Mouse (Mus musculus): ENCODE measurements at regions not wholly inside any gene's neighbourhood (a gene's known extent, or its start where the extent isn't known, plus 50 kb on each side); places are given as distances from the start of the nearest gene placed in this dataset.

GRCm38 (mm10) chr1:154117346-154117687, 83.7 kb upstream of the Zfp648 start:
- no peak for DNase-seq (ENCODE audit: low spot score)

DNA sequence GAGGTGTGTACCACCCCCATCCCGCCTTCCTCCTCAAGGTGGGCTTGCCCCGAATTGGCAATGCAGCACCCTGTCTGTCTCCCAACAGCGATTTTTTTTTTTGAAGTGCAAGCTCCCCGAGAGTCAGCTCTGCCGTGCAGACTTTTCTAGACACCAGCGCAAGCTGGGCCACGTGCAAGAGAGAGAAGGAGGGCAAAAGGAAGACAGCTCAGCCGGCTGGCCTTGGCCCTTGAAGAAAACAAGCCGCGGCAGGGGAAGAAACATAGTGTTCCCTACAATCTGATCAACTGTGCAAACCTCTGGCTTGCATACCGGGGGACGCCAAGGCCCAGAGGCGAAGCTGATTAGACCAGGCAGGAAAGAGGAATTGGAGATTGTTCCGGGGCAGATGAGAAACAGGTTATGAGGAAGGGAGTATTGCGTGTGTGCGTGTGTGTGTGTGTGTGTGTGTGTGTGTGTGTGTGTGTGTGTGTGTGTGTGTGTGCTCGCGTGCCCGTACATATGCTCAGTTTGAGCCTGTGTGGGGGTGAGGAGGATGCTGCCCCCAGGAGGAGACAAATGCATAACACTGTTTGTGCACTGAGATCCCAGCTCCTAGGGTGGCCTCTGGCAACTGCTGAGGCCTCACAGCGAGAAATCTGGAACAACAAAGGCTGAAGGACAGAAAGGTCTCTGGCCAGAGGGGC, 83.2 kb upstream of the Zfp648 start:
- DNase-seq (ENCODE audit: low spot score), result peak; percentile 80

- DNase-seq (ENCODE audit: low spot score), result peak; percentile 80
These were observed 82.5 kb upstream of the Zfp648 start for GRCm38 (mm10) chr1:154118374-154119004.

DNA sequence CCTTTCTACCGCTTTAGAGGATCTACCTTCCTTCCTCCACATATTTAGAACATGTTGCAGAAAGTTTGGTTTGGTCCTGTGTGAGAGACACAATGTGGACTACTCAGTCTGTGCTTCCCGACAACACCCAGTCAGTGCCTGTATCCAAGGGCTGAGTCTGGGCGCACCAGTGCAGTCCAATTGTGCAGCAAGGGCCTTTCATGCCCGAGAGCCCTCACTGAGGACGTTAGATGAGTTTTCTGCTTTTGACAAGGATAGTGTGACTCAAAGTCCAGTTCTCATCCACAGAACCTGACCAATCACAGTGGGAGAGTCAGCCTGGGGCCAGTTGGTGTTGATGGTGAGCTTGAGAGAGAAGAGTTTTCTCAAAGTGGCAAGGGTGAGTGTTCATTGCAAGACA, 81.4 kb upstream of the Zfp648 start:
- no peak for DNase-seq (ENCODE audit: low spot score)

GRCm38 (mm10) chr1:154120693-154121092, 80.3 kb upstream of the Zfp648 start:
- peak; percentile 90 for DNase-seq (ENCODE audit: low spot score)

- DNase-seq (ENCODE audit: low spot score), result no peak
These were observed 76.0 kb upstream of the Zfp648 start for GRCm38 (mm10) chr1:154124981-154125380.

GRCm38 (mm10) chr1:154126487-154126886, 74.5 kb upstream of the Zfp648 start:
- DNase-seq (ENCODE audit: low spot score), result no peak

GRCm38 (mm10) chr1:154139488-154139887, 61.5 kb upstream of the Zfp648 start:
- peak; percentile 40 for DNase-seq (ENCODE audit: low spot score)

- DNase-seq (ENCODE audit: low spot score), result no peak
These were observed 57.3 kb upstream of the Zfp648 start for GRCm38 (mm10) chr1:154143691-154144090.

GRCm38 (mm10) chr1:154147001-154147571, 53.9 kb upstream of the Zfp648 start:
- DNase-seq (ENCODE audit: low spot score), result no peak

DNA sequence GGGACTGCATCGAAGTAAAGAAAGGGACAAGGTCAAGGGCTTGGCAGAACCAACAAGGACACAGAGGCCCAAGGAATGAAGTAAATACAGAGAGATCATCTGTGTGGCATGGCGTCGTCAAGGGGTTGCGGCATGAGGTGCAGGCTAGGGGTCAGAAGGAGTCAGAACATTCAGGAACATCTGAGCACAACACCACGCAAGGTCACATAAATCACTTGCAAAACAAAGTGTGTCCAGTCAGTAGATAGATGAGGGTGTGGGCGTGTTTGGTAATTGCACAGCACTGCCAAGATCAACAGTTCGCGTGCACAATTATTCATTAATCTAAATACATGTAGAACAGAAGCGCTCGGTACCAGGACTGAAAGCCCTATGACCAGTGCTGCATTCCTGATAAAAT, 52.0 kb upstream of the Zfp648 start:
- DNase-seq (ENCODE audit: low spot score), result no peak

- DNase-seq (ENCODE audit: low spot score), result peak; percentile 0
These were observed 51.4 kb upstream of the Zfp648 start for GRCm38 (mm10) chr1:154149431-154150143.

- DNase-seq (ENCODE audit: low spot score), result peak; percentile 75
These were observed 50.7 kb upstream of the Zfp648 start for GRCm38 (mm10) chr1:154150167-154150851.

Measured in gastrocnemius, adult 18-20 months (tissue).